Mouse (Mus musculus) liver, adult (tissue): ENCODE results near the gene Auts2.

Source experiments
- GATA4 ChIP-seq: IDR thresholded peaks from 2 replicates; pipeline ENCODE4 v1.6.1; 2014; ENCODE audit warnings: mild to moderate bottlenecking, low read length; ENCODE audit not compliant: insufficient replicate concordance

Gene Auts2

DNA sequence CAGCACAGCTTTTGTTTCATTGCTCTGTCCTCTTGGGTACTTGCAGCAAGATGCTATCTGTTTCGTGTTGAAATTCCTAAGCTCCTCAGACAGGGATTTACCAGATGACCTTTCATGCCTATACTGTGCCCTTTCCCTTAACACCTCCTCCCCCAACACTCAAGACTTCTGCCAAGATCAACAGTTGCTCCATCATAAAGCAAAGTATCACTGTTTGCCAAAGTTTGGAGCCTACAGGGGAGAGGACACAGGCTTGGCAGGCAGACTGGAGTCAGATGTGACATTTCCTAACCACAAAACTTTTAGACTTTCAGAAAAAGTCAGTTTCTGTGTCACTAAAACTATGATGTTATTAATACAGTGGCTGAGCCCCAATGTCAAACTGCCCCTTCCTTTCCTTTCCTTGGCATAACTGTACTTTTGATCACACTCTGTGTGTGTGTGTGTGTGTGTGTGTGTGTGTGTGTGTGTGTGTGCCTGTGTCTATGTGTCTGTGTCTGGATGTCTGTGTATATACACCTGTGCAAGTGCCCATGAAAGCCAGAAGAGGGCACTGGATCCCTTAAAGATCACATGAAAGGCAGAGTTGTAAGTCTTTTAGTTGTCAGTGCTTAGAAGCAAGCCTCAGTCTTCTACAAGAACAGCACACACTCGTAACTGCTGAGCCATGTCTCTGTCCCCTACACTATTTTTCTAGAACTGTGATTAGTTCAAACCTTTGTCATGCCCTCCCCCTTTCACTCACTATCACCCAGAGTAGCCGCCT lies 213.8 kb downstream of the Auts2 start:
- no peak for TF ChIP-seq GATA4

GRCm38 (mm10) chr5:132324246-132324883 lies 218.8 kb downstream of the Auts2 start:
- no peak for TF ChIP-seq GATA4

GRCm38 (mm10) chr5:132323608-132324007 lies 219.5 kb downstream of the Auts2 start:
- no peak for TF ChIP-seq GATA4

DNA sequence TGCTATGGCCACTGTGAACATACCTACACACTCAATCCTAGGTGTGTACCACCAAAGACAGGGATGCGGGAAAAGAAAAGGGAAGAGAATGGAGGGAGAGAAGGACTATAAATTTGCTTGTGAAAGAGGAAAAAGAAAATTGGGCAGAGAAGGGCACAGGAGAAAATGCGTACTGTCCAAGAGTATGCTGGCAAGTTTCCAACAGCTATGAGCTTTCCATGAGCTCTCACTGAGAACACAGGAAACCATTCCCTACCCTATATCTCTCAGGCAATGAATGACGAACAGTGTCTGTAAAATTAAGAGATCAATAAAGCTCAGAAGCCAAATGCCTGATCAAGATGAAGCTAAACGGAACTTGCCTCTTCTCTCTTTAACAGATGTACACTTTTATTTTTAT lies 220.2 kb downstream of the Auts2 start:
- TF ChIP-seq GATA4 = no peak

DNA sequence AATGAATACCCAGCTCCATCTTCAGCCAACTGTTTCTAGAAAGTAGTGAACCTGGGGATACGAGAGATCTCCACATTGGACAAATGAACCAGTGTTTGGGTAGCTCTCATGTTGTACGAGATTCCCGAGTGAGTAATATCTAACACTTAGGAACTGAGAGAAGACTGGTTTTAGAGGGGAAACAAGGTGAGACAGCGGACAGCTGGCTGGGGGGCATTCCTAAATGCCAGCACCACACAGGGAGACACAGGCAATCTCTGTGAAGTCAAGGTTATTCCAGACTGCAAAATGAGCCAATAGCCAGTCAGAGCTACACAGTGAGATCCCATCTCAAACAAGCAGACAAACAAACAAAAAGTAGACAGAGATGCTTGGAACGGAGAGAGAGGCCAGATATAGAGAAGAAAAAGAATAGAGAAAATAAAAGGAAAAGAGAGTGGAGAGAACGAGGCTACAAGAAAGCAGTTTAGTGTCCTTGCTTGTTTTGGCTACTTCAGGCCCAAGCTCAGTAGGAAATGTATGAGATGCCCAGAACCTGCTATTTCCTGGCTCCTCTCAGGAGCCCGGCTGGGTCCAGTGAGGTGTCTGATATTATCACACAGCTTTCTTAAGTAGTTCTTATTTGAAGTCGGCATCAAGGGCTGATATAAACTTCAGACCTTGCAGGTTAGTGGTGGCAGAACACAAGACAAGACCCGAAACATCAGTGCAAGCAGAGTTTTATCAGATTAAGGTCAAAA lies 224.9 kb downstream of the Auts2 start:
- no peak for TF ChIP-seq GATA4

DNA sequence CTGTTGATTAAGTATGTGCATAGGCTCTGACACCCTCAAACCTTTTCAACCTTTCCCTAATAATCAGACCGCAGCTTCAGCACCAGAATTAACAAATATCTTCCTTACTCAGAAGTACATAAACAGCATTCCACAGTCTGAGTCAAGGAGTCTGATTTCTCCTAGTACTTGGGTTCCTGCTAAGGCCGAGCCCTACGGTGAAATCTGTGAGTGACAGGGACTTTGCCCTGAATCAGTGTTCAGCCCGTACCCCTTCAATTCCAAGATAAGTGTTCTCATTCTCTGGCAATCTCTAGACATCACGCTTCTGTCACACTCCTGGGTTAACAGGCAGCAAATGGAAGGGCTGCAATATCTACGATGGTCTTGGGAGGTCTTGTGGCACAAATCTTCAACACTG lies 226.2 kb downstream of the Auts2 start:
- no peak for TF ChIP-seq GATA4

DNA sequence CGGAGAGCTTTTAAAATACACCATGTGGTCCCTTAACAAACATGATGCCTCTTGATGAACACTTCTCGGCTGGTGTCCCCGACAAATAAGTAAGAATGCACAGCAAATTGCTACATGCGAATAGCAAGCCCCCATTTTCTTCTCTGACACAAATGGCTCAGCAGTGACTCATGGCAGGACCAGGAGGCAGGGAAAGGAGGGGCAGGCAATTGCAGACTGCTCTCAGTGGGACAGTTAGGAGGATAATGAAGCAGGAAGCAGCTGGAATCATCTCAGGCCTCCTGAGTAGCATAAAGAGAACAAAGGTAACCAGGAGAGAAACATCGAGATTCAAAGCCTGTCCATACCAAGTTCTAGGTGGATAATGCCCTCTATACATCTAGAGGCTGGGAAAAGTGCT lies 228.8 kb downstream of the Auts2 start:
- no peak for TF ChIP-seq GATA4

DNA sequence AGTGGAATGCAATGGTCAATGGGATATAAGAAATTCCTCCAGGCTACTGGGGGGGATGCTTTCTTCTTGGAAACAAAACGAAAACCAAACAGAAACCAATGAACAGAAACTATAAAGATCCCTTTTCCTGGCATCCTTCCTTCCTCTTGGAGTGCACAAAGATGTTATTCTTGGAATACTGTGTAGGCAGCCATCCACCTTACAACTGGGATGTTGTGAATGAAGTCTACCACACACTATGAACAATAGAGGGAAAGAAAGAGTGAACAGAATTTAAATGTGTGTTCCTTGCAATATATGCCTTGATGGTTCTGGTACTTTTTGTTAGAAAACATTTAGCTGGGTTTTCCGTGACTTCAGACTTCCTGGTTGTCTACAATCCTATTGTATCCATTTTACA lies 236.1 kb downstream of the Auts2 start:
- no peak for TF ChIP-seq GATA4

DNA sequence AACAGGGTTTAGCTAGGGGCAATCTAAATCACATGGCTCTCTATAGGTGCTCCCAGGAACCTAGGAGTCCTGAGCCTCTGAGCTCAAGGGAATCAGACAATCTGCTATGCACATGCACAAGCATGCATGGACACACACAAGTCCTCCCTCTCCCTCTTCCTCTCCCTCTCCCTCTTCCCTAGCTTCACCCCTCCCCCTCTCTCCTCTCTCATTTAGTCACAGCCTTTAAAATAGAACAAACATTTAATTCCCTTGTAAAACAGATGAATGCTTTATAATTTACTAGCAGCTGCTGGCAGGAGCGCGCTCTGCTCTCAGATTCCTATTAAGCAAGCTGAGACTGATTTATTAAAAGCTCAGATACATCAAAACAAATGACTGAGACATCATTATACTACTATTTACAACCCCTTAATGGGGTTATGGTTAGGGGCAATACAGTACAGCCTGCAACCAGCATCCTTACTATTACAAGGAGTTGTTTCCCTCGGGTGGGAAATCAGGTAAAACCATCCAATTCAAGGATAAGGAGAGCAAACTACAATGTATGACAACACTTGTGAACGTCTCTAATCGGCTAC lies 237.7 kb downstream of the Auts2 start:
- TF ChIP-seq GATA4 = no peak

- no peak for TF ChIP-seq GATA4
Observed at GRCm38 (mm10) chr5:132302778-132303177, 240.4 kb downstream of the Auts2 start.

GRCm38 (mm10) chr5:132300794-132301193 lies 242.3 kb downstream of the Auts2 start:
- TF ChIP-seq GATA4 = no peak

DNA sequence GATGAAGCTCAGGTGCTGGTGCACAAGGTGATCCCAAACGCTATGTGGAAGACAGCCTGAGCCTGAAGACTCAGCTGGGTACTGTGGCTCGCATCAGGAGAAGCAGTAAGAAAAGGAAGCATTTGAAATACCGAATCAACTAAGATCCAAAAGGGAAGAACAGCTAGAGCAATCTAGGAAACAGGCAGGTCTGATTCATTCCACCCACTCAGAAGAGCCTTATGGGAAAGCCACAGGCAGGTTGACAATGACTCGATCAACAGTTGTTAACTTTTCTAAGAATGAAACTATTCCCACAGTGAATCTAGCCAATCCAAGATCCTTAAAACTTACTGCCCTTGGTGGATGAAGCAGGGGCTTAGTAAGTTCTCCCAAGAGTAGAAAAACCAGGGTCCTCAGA lies 243.4 kb downstream of the Auts2 start:
- no peak for TF ChIP-seq GATA4

DNA sequence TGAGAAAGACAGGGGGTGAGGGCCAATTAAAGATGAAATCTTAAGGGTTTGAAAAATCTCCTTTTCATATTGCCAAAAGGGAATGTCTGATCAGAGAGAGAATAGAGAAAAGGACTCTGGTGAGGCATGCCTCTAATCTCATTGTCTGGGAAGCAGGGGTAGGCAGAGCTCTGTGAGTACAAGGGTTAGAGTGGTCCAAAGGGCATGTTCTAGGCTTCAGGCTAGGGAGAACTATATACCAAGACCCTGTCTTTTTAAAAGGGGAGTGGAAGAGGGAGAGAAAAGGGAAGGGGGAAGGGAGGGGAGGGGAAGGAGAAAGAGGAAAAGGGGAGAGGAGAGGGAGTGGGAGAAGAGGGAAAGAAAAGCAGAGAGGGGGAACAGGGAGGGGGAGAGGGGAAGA lies 244.1 kb downstream of the Auts2 start:
- TF ChIP-seq GATA4 = no peak

GRCm38 (mm10) chr5:132297309-132297708 lies 245.8 kb downstream of the Auts2 start:
- no peak for TF ChIP-seq GATA4

DNA sequence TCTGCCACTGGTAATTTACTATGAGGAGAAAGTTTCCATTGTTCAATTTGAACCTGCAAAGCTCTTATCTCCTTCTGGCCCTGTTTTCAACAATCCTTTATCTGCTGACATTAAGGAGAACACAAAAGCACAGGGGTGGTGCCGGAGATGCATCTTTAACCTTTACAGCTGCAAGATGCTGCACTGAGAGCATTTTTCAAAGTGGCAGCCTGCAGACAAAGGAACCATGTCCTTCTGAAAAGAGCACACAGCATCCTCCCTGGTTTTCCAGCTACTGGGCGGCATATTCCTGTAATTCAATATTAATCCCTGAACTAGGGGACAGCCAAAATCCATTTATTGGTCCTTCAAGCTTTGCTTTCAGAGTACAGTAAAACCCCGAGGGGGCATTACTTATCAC lies 248.7 kb downstream of the Auts2 start:
- no peak for TF ChIP-seq GATA4

GRCm38 (mm10) chr5:132292932-132293331 lies 250.2 kb downstream of the Auts2 start:
- no peak for TF ChIP-seq GATA4
